Mouse (Mus musculus) limb, embryonic 10.5 days (tissue): ENCODE measurements around the gene Gm28051. TPM values are rescaled to one million over a fixed set of nuclear protein-coding genes. Genes with fewer than 3 reads are reported as not detected.

Source experiments
- DNase-seq: peaks from one replicate; pipeline ENCODE4 v3.0.0-alpha.2; 2017; ENCODE audit warnings: low spot score
- H3K27ac ChIP-seq: fragments of 300-500 bp; sonication (generic); 2 replicates; pipeline ENCODE4 v1.5.1; 2016; ENCODE audit warnings: mild to moderate bottlenecking
- H3K27me3 ChIP-seq: fragments of 300-500 bp; sonication (generic); 2 replicates; pipeline ENCODE4 v1.6.1; 2016; ENCODE audit warnings: low read depth, mild to moderate bottlenecking; ENCODE audit not compliant: poor library complexity, severe bottlenecking
- H3K36me3 ChIP-seq: fragments of 300-500 bp; sonication (generic); 2 replicates; pipeline ENCODE4 v1.6.1; 2016; ENCODE audit warnings: mild to moderate bottlenecking, moderate library complexity
- H3K4me1 ChIP-seq: fragments of 300-500 bp; sonication (generic); 2 replicates; pipeline ENCODE4 v1.6.1; 2016
- H3K4me3 ChIP-seq: fragments of 300-500 bp; sonication (generic); 2 replicates; pipeline ENCODE4 v1.5.1; 2016; ENCODE audit warnings: mild to moderate bottlenecking, moderate library complexity
- H3K9me3 ChIP-seq: fragments of 300-500 bp; sonication (generic); replicated peaks from 2 replicates; pipeline ENCODE4 v1.6.1; 2016; ENCODE audit warnings: mild to moderate bottlenecking
- WGBS: fragments of 180-500 bp; shearing (Covaris S2); methylation state at CpG from one replicate; pipeline ENCODE4 v1.1.7; 2016; 5-methylcytosine and 5-hydroxymethylcytosine counted together
- microRNA counts: library from miRNA; unstranded; fragments of <30 nt; microRNA quantifications from one replicate; lab custom pipeline; 2017
- microRNA-seq: library from miRNA; unstranded; fragments of <30 nt; microRNA quantifications from one replicate; pipeline ENCODE4, GENCODE M21; 2017
- polyA plus RNA-seq: library from polyadenylated mRNA; unstranded; fragments of >200 nt; fragmentation: Nextera tagmentation; extraction: Ambion mirVana; gene quantifications from 2 replicates; pipeline ENCODE4 v1.2.1, GENCODE M21; 2016

Gene Gm28051
- polyA plus RNA-seq, 1 experiment from 2014 or later: not detected

- no peaks in the 10 kb centered on the region for H3K9me3 ChIP-seq
- DNase-seq: no peak
- peaks cover 8% of the 10 kb centered on the region for H3K36me3 ChIP-seq
- H3K27me3 ChIP-seq: no peaks in the 10 kb centered on the region
- no peak overlapping the region for H3K4me3 ChIP-seq
- WGBS: 59% methylated on average over 8 of the region's 8 CpGs
- no peak overlapping the region for H3K27ac ChIP-seq
- H3K4me1 ChIP-seq: peaks cover 18% of the 10 kb centered on the region; the same call in 1 of the 2 replicates
These were observed 86.7 kb downstream of the Gm28051 start for GRCm38 (mm10) chr12:102670848-102671247.

MicroRNAs encoded within 50 kb of the gene (microRNA counts, 519-probe panel; counts per million panel counts)
- microRNA mmu-miR-1936 (lab: Ali Mortazavi, UCI): 684 counts per million, percentile 72 among the panel's probes with 10 or more counts

Small RNA genes within 50 kb of the gene (microRNA-seq; reads per million reads assigned to microRNA genes)
- not detected for gene Mir1936

Other genes with a start within 250 kb of the Gm28051 start
- gene Chga, start 202.8 kb downstream of the Gm28051 start, polyA plus RNA-seq: 0.15 and 0.23 TPM in 2 replicates
- 9.7 and 11.0 TPM in 2 replicates for gene Itpk1, start 52.8 kb downstream of the Gm28051 start, polyA plus RNA-seq
- 34.8 and 38.8 TPM in 2 replicates for gene Moap1, start 14.1 kb downstream of the Gm28051 start, polyA plus RNA-seq
- gene Tmem251, start 14.0 kb downstream of the Gm28051 start, polyA plus RNA-seq: 11.7 TPM in 2 replicates
- gene Gon7, start within 50 bp of the Gm28051 start, polyA plus RNA-seq: 46.1 and 52.2 TPM in 2 replicates
- gene Ubr7, start 202 bp upstream of the Gm28051 start, polyA plus RNA-seq: 55.8 and 56.5 TPM in 2 replicates
- 29.5 and 33.8 TPM in 2 replicates for gene Gm20604, start 907 bp upstream of the Gm28051 start, polyA plus RNA-seq
- 14.4 and 18.2 TPM in 2 replicates for gene Btbd7, start 120.7 kb upstream of the Gm28051 start, polyA plus RNA-seq
- gene Cox8c, start 141.6 kb upstream of the Gm28051 start, polyA plus RNA-seq: not detected in 2 replicates
- gene Unc79, start 191.1 kb upstream of the Gm28051 start, polyA plus RNA-seq: 0.05 TPM in 2 replicates